Mouse (Mus musculus) MEL (cell line): ENCODE data around the gene Vps9d1. TPM values are rescaled to one million over a fixed set of nuclear protein-coding genes. Genes with fewer than 3 reads are reported as not detected.

Experiments used
- DNase-seq: peaks from one replicate; pipeline ENCODE4 v3.0.0; 2011; ENCODE audit warnings: low read depth, low spot score
- H3K27ac ChIP-seq: 2 replicates; pipeline ENCODE4 v1.5.1; 2012; ENCODE audit warnings: low read depth, mild to moderate bottlenecking, control low read depth, low read length, moderate library complexity; ENCODE audit not compliant: control insufficient read depth
- H3K27me3 ChIP-seq, 2 experiments: fragments of 150-350 bp in 1 of 2; sonication (generic) in 1 of 2; 2 replicates each; pipeline ENCODE4 v1.6.1; 2012; ENCODE audit warnings: low read length in 2 of 2, mild to moderate bottlenecking in 2 of 2, improper control_type of control experiment in 1 of 2, moderate library complexity in 1 of 2; ENCODE audit not compliant: insufficient read depth in 2 of 2, control insufficient read depth in 1 of 2
- H3K36me3 ChIP-seq, 2 experiments: 2 replicates each; pipeline ENCODE4 v1.6.1; 2012 to 2014; ENCODE audit warnings: low read length in 2 of 2, improper control_type of control experiment in 1 of 2, inconsistent platforms in 1 of 2, mild to moderate bottlenecking in 1 of 2; ENCODE audit not compliant: insufficient read depth in 2 of 2, control insufficient read depth in 1 of 2
- H3K4me1 ChIP-seq, 2 experiments: fragments of 150-350 bp in 1 of 2; sonication (generic) in 1 of 2; 2 replicates each; pipeline ENCODE4 v1.6.1; 2012; ENCODE audit warnings: low read length in 2 of 2, improper control_type of control experiment in 1 of 2, mild to moderate bottlenecking in 1 of 2; ENCODE audit not compliant: insufficient read depth in 2 of 2, control insufficient read depth in 1 of 2
- H3K4me3 ChIP-seq, 2 experiments: fragments of 150-350 bp in 1 of 2; sonication (generic) in 1 of 2; 2 replicates each; pipeline ENCODE4 v1.5.1; 2012; ENCODE audit warnings: low read depth in 2 of 2, low read length in 2 of 2, mild to moderate bottlenecking in 2 of 2, moderate library complexity in 2 of 2, control low read depth in 1 of 2, improper control_type of control experiment in 1 of 2; ENCODE audit not compliant: control insufficient read depth in 1 of 2, insufficient read depth in 1 of 2
- H3K79me2 ChIP-seq: 2 replicates; pipeline ENCODE4 v1.6.1; 2012; ENCODE audit warnings: mild to moderate bottlenecking, low read length, moderate library complexity; ENCODE audit not compliant: control insufficient read depth, poor library complexity, insufficient read depth
- H3K9ac ChIP-seq: 2 replicates; pipeline ENCODE4 v1.6.1; 2012; ENCODE audit warnings: low read depth, mild to moderate bottlenecking, control low read depth, low read length, moderate library complexity; ENCODE audit not compliant: control insufficient read depth, poor library complexity, severe bottlenecking
- H3K9me3 ChIP-seq: fragments of 150-350 bp; sonication (generic); replicated peaks from 2 replicates; pipeline ENCODE4 v1.6.1; 2012; ENCODE audit warnings: mild to moderate bottlenecking, low read length, improper control_type of control experiment, moderate library complexity; ENCODE audit not compliant: insufficient read depth
- CHD1 ChIP-seq: IDR thresholded peaks from 2 replicates; pipeline ENCODE4 v1.6.1; 2012; ENCODE audit warnings: low read depth, mild to moderate bottlenecking, inconsistent platforms, low read length, improper control_type of control experiment
- ELF1 ChIP-seq: IDR thresholded peaks from 2 replicates; pipeline ENCODE4 v1.6.1; 2014; ENCODE audit warnings: low read depth, mild to moderate bottlenecking, inconsistent platforms, low read length, improper control_type of control experiment, moderate library complexity
- ETS1 ChIP-seq: IDR thresholded peaks from 2 replicates; pipeline ENCODE4 v1.6.1; 2012; ENCODE audit warnings: low read depth, mild to moderate bottlenecking, inconsistent platforms, low read length, improper control_type of control experiment, moderate library complexity
- JUND ChIP-seq: IDR thresholded peaks from 2 replicates; pipeline ENCODE4 v1.6.1; 2011; ENCODE audit warnings: low read depth, mild to moderate bottlenecking, improper control_type of control experiment, low read length
- MEF2A ChIP-seq: IDR thresholded peaks from 2 replicates; pipeline ENCODE4 v1.6.1; 2014; ENCODE audit warnings: low read depth, mild to moderate bottlenecking, inconsistent platforms, low read length, improper control_type of control experiment; ENCODE audit not compliant: poor library complexity, insufficient replicate concordance, severe bottlenecking; ENCODE audit errors: extremely low read depth
- MXI1 ChIP-seq: IDR thresholded peaks from 2 replicates; pipeline ENCODE4 v1.6.1; 2011; ENCODE audit warnings: mild to moderate bottlenecking, low read depth, low read length, improper control_type of control experiment
- MYB ChIP-seq: IDR thresholded peaks from 2 replicates; pipeline ENCODE4 v1.6.1; 2011; ENCODE audit warnings: mild to moderate bottlenecking, low read depth, low read length, improper control_type of control experiment
- NELFE ChIP-seq: IDR thresholded peaks from 2 replicates; pipeline ENCODE4 v1.6.1; 2011; ENCODE audit warnings: low read depth, low read length, improper control_type of control experiment
- POLR2A ChIP-seq, 2 experiments: IDR thresholded peaks; 2 replicates each; pipeline ENCODE4 v1.6.1; 2011 to 2012; ENCODE audit warnings: low read length in 2 of 2, mild to moderate bottlenecking in 2 of 2, control low read depth in 1 of 2, improper control_type of control experiment in 1 of 2, low read depth in 1 of 2, moderate library complexity in 1 of 2; ENCODE audit not compliant: control insufficient read depth in 1 of 2, insufficient read depth in 1 of 2, poor library complexity in 1 of 2
- TBP ChIP-seq: IDR thresholded peaks from 2 replicates; pipeline ENCODE4 v1.8.0; 2011; ENCODE audit warnings: low read depth, low read length, improper control_type of control experiment
- TCF12 ChIP-seq: IDR thresholded peaks from 2 replicates; pipeline ENCODE4 v1.6.1; 2014; ENCODE audit warnings: low read depth, mild to moderate bottlenecking, inconsistent platforms, low read length, improper control_type of control experiment, moderate library complexity
- USF1 ChIP-seq: IDR thresholded peaks from 2 replicates; pipeline ENCODE4 v1.6.1; 2014; ENCODE audit warnings: low read depth, mild to moderate bottlenecking, inconsistent platforms, low read length, improper control_type of control experiment, moderate library complexity
- polyA plus RNA-seq, 2 experiments: library from polyadenylated mRNA; stranded (reverse) in 1 of 2; unstranded in 1 of 2; fragments of >175 nt in 1 of 2; fragments of >200 nt in 1 of 2; gene quantifications; 2 replicates each; pipeline versions ENCODE4 v1.2.1 to v1.2.4; 2012; ENCODE audit warnings: low replicate concordance in 2 of 2, low read depth in 1 of 2; ENCODE audit not compliant: insufficient read length in 2 of 2, insufficient read depth in 1 of 2, missing spikeins in 1 of 2
- total RNA-seq: library from RNA; depleted of rRNA; stranded (reverse); fragments of 300-350 nt; gene quantifications from 2 replicates; pipeline ENCODE4 v1.2.3, GENCODE M21; 2012

The Vps9d1 gene
- total and polyA plus RNA-seq, 3 experiments, result 4.4 to 12.2 TPM; not detected in 1

DNA sequence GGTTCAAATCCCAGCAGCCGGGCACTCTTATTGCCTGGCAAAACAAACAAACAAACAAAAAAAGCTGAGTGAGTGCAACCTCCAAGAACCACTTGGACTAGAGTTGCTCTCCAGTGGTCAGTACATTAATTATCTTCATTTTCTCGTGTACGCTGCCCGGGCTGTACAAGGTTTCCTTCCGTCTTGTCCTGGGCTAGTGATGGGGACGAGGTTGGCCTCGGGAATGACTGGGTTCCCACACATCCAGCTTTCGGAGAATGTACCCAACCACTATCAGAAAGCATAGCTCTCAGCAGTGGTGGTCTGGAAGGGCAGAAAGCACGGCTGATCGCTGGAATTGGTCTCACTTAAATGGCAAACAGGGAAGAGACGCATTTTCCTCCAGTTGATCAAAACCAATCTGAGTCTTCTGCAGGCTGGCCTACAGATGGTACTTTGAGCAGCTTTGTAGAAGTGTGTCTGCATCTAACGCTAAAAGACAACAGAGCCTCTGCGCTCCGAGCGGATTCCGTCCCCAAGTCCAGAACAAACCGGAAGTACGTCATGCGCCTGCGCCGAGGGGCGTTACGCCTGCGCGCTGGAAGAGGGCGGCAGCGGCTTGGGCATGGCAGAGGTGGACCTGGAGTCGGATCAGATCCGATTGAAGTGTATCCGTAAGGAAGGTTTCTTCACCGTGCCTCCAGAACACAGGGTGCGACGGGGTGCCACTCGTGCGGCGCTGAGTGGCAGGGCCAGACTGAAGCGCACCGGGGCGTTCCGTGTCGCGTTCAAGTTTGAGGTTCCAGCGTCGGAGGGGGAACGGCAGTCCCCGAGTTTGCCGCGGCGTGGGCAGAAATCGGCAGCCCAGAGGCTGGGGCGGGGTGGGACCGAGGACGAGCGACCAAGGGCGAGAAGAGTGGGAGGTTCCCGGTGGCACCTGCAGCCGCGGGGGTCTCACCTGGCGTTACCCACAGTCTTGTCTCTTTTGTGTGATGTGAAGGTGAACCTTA is 29.6 kb downstream of the Vps9d1 start, which contains the start of gene Cdk10 (continued):
- TF ChIP-seq POLR2A (IDR thresholded peaks at IDR 0.05; ENCODE audit: control insufficient read depth in 1 of 2, insufficient read depth in 1 of 2, low read depth in 1 of 2, low read length in 2 of 2, poor library complexity in 1 of 2), result peak; percentile 83 to 99
- 0 out of 2 replicates have a peak, but pooled peaks have one; percentile 49 for TF ChIP-seq JUND
- TF ChIP-seq TBP, result peak; percentile 92
- peak; percentile 99 for TF ChIP-seq NELFE
- TF ChIP-seq USF1, result peak; percentile 47; the same call in 1 of the 2 replicates

DNA sequence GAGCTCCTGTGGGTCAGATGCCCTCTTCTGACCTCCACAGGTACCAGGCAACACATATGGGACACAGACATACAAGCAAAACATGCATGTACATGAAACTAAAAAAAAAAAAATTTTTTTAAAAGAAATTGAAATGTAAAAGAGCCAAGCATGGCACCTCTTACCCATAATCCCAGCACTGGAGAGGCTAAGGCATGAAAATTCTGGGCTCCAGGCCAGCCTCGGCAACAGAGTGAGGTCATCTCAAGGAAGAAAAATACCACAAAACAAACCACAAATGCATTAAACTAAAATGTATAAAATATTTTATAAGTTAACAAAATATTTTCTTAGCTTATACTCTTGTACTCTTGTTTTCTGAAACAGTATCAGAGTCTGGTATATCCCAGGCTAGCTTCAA is 33.2 kb downstream of the Vps9d1 start:
- peaks cover 0 to 2% of the 10 kb centered on the region in 2 experiments; a peak in 1 of 4 replicates for H3K4me1 ChIP-seq
- H3K4me3 ChIP-seq, result no peak overlapping the region
- peak; percentile 37 for DNase-seq
- H3K36me3 ChIP-seq, result peaks cover 0 to 8% of the 10 kb centered on the region in 2 experiments; a peak in 2 of 4 replicates
- H3K9me3 ChIP-seq, result no peaks in the 10 kb centered on the region
- H3K27ac ChIP-seq, result no peak overlapping the region
- peaks cover 6% of the 10 kb centered on the region; the same call in 1 of the 2 replicates for H3K79me2 ChIP-seq
- TF ChIP-seq ETS1, result 0 out of 2 replicates have a peak, but pooled peaks have one; percentile 17
- no peak for TF ChIP-seq MXI1
- no peak overlapping the region for H3K9ac ChIP-seq
- H3K27me3 ChIP-seq, result no peaks in the 10 kb centered on the region

DNA sequence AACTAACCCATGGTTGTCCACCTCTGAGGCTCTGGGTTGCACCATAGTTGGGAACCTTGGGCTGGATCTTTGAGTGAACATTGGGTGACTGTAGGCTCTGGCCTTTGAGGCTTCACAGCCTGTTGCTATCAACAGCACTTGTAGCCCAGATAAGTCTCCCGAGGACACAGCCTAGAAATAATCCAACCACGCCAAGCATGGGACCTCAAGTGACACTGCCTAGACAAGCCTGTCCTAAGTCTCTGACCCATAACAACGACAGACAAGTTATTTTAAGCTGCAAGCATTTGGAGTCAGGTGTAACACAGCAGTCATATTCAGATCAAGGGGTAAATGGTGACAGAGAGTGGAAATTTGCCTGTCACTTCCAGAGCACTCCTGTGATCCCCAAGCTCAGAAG is 38.7 kb downstream of the Vps9d1 start:
- no peak overlapping the region for H3K4me3 ChIP-seq
- peaks cover 0 to 4% of the 10 kb centered on the region in 2 experiments; a peak in 3 of 4 replicates for H3K4me1 ChIP-seq
- no peak for DNase-seq
- H3K79me2 ChIP-seq, result peaks cover 9% of the 10 kb centered on the region
- H3K27me3 ChIP-seq, result no peaks in the 10 kb centered on the region
- H3K9me3 ChIP-seq, result no peaks in the 10 kb centered on the region
- TF ChIP-seq ELF1 (no peak), TCF12 (no peak), MXI1 (no peak), CHD1 (no peak), JUND (no peak), MYB (no peak), TBP (no peak), MEF2A (no peak), NELFE (no peak)
- H3K9ac ChIP-seq, result no peak overlapping the region
- no peak overlapping the region for H3K27ac ChIP-seq
- H3K36me3 ChIP-seq, result peaks cover 0 to 5% of the 10 kb centered on the region in 2 experiments; a peak in 1 of 4 replicates
